ENCODE assay signal across 8 mouse cellular contexts in the genomic region with DNA sequence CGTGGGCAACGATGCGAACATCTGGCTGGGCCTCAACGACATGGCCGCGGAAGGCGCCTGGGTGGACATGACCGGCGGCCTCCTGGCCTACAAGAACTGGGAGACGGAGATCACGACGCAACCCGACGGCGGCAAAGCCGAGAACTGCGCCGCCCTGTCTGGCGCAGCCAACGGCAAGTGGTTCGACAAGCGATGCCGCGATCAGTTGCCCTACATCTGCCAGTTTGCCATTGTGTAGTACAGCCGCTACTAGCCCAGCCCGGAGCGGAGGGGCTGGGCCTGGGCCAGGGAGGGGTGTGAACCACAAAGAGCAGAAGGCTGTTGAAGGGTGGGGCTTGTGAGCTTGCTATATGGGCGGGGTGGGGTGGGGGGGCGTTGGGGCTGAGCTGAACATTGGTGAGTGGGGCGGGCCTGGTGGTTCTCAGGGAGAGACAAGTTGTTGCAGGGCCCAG. TPM values are rescaled to one million over a fixed set of nuclear protein-coding genes. Genes with fewer than 3 reads are reported as not detected.
DNase-seq lines count a peak whose midpoint lies in the region; ATAC-seq and TF ChIP-seq lines count a peak whose summit lies in the region.

No protein-coding gene starts in this region.

- peak; percentile 80 for ATAC-seq in forebrain, embryonic 16.5 days
- ATAC-seq in erythroblast, adult 5-6 weeks (replicated peaks; ENCODE audit: low FRiP score, poor library complexity, severe bottlenecking), result no peak

- WGBS in forebrain, embryonic 16.5 days, result 32% methylated on average over 30 of the region's 30 CpGs

- H3K4me1 ChIP-seq in forebrain, embryonic 16.5 days (replicated peaks; ENCODE audit: control insufficient read depth, insufficient read depth, low read length), result no peaks in the 10 kb centered on the region

- peak overlapping the region; percentile 30 for H3K4me2 ChIP-seq in forebrain, embryonic 16.5 days (ENCODE audit: low read length)

- H3K9me3 ChIP-seq in forebrain, embryonic 16.5 days (ENCODE audit: control insufficient read depth, low read length), result no peaks in the 10 kb centered on the region

- no peaks in the 10 kb centered on the region for H3K36me3 ChIP-seq in forebrain, embryonic 16.5 days (ENCODE audit: control insufficient read depth, insufficient read depth)

- H3K4me3 ChIP-seq in forebrain, embryonic 16.5 days (replicated peaks; ENCODE audit: low read length), result peak overlapping the region; percentile 9
- peak overlapping the region; percentile 41 for H3K4me3 ChIP-seq in layer of hippocampus, adult 2 months

- no peak overlapping the region for H3K9ac ChIP-seq in forebrain, embryonic 16.5 days (replicated peaks; ENCODE audit: low read depth, low read length)

- H3K27me3 ChIP-seq in forebrain, embryonic 16.5 days (replicated peaks; ENCODE audit: control insufficient read depth, insufficient read depth, low read length), result no peaks in the 10 kb centered on the region

- TF ChIP-seq CTCF in layer of hippocampus, adult 2 months (conservative IDR thresholded peaks at IDR 0.05), result no peak

- no peak overlapping the region for H3K27ac ChIP-seq in forebrain, embryonic 16.5 days (ENCODE audit: low read length)
- peak overlapping the region; percentile 69 for H3K27ac ChIP-seq in layer of hippocampus, adult 2 months

- peak; percentile 21 to 25 for DNase-seq in B cell, adult 2 months
- peak; percentile 33 for DNase-seq in adrenal gland, adult 8-10 months
- DNase-seq in heart, postnatal 4 days, result peak; percentile 76
- DNase-seq in layer of hippocampus, adult 2 months (ENCODE audit: low spot score in 2 of 2), result peak; percentile 19 to 38
- peak; percentile 70 for DNase-seq in lung, postnatal 25 days (ENCODE audit: low spot score)
- DNase-seq in right cerebral cortex, postnatal 10 days (ENCODE audit: low spot score in 2 of 2), result peak; percentile 70

RNA-seq across cellular contexts. Expression of a gene that starts 6.2 kb away (rescaled TPM):
- total RNA-seq in adrenal gland, adult 8-10 months (2022), result 10 to 100 TPM; 13.5 to 23.8 (median 20.1) TPM
- polyA plus RNA-seq in forebrain, embryonic 16.5 days (2015; fragmentation: Nextera tagmentation; extraction: Ambion mirVana), result 0.35 and 0.76 TPM in 2 replicates
- 10 to 100 TPM; 32.8 to 39.7 TPM for total RNA-seq in heart, postnatal 4 days (2021)
- 1 to 10 TPM; 2.2 to 4.3 TPM for total RNA-seq in layer of hippocampus, adult 2 months (2021)
- total RNA-seq in erythroblast, adult 5-6 weeks (2015; ENCODE audit: low replicate concordance), result not detected in 2 replicates
- total RNA-seq in erythroblast, adult 5-6 weeks (2017; ENCODE audit: low replicate concordance), result not detected in 2 replicates

RNA-seq across cellular contexts. Expression of a gene that starts 43.9 kb away (rescaled TPM):
- total RNA-seq in adrenal gland, adult 8-10 months (2022), result 10 to 100 TPM; 41.1 to 54.1 (median 43.1) TPM
- 95.7 and 97.8 TPM in 2 replicates for polyA plus RNA-seq in forebrain, embryonic 16.5 days (2015; fragmentation: Nextera tagmentation; extraction: Ambion mirVana)
- total RNA-seq in heart, postnatal 4 days (2021), result 10 to 100 TPM; 36.3 to 36.9 TPM
- total RNA-seq in layer of hippocampus, adult 2 months (2021), result 10 to 100 TPM; 40.1 to 40.9 TPM
- total RNA-seq in erythroblast, adult 5-6 weeks (2015; ENCODE audit: low replicate concordance), result 6.5 and 12.3 TPM in 2 replicates
- 12.9 and 24.5 TPM in 2 replicates for total RNA-seq in erythroblast, adult 5-6 weeks (2017; ENCODE audit: low replicate concordance)

RNA-seq across cellular contexts. Expression of a gene that starts 43.9 kb away (rescaled TPM):
- 10 to 100 TPM; 59.3 to 76.6 (median 71.0) TPM for total RNA-seq in adrenal gland, adult 8-10 months (2022)
- 82.1 and 90.0 TPM in 2 replicates for polyA plus RNA-seq in forebrain, embryonic 16.5 days (2015; fragmentation: Nextera tagmentation; extraction: Ambion mirVana)
- 10 to 100 TPM; 53.4 to 54.4 TPM for total RNA-seq in heart, postnatal 4 days (2021)
- 10 to 100 TPM; 57.5 to 61.9 TPM for total RNA-seq in layer of hippocampus, adult 2 months (2021)
- total RNA-seq in erythroblast, adult 5-6 weeks (2015; ENCODE audit: low replicate concordance), result 11.7 and 24.9 TPM in 2 replicates
- 8.4 and 15.1 TPM in 2 replicates for total RNA-seq in erythroblast, adult 5-6 weeks (2017; ENCODE audit: low replicate concordance)

RNA-seq across cellular contexts. Expression of a gene that starts 58.9 kb away (rescaled TPM):
- under 1 TPM; 0.12 to 0.32 (median 0.20) TPM for total RNA-seq in adrenal gland, adult 8-10 months (2022)
- polyA plus RNA-seq in forebrain, embryonic 16.5 days (2015; fragmentation: Nextera tagmentation; extraction: Ambion mirVana), result 0.14 TPM in 2 replicates
- under 1 TPM; 0.10 to 0.25 TPM for total RNA-seq in heart, postnatal 4 days (2021)
- under 1 TPM in 1 of 2 experiments, not detected in 1; 0.08 TPM for total RNA-seq in layer of hippocampus, adult 2 months (2021)
- total RNA-seq in erythroblast, adult 5-6 weeks (2015; ENCODE audit: low replicate concordance), result not detected in 2 replicates
- total RNA-seq in erythroblast, adult 5-6 weeks (2017; ENCODE audit: low replicate concordance), result not detected in 2 replicates

Comparison
In these comparisons a context has a peak if more than half of its experiments do, and no peak if none do; other contexts are left out.
1. DNase-seq: peak in every context shown above with its lines; median percentile 76 in heart, postnatal 4 days; 70 in lung, postnatal 25 days; 70 in right cerebral cortex, postnatal 10 days; 33 in adrenal gland, adult 8-10 months; 28 in layer of hippocampus, adult 2 months; 23 in B cell, adult 2 months.